Mouse (Mus musculus) neutrophil, adult 5-6 weeks (primary cell): ENCODE data around the gene Eif1. TPM values are rescaled to one million over a fixed set of nuclear protein-coding genes. Genes with fewer than 3 reads are reported as not detected.

Source experiments
- ATAC-seq: fragments of 151-379, 151-347 bp; 2 replicates; pipeline ENCODE4 v1.8.0; 2017; ENCODE audit warnings: mild to moderate bottlenecking, moderate TSS enrichment; ENCODE audit not compliant: insufficient number of reproducible peaks, poor library complexity, low FRiP score, severe bottlenecking; ENCODE audit errors: extremely low read depth
- total RNA-seq: library from RNA; stranded (forward); fragments of 200-1000 nt; gene quantifications from 2 replicates; pipeline ENCODE4 v1.2.3, GENCODE M21; 2017

Gene Eif1
- 734 and 752 TPM in 2 replicates for total RNA-seq

- ATAC-seq, result peak; percentile 84
Observed at GRCm38 (mm10) chr11:100319492-100320171, at the start of gene Eif1. Gene Eif1, plus strand, starts transcription at chr11:100319885.

GRCm38 (mm10) chr11:100271878-100272277 lies 47.8 kb upstream of the Eif1 start:
- no peak for ATAC-seq

- no peak for ATAC-seq
Observed at GRCm38 (mm10) chr11:100274719-100275118, 45.0 kb upstream of the Eif1 start.

- no peak for ATAC-seq
Observed at GRCm38 (mm10) chr11:100275466-100275865, 44.2 kb upstream of the Eif1 start.

GRCm38 (mm10) chr11:100277726-100278480 lies 41.8 kb upstream of the Eif1 start:
- ATAC-seq, result no peak

GRCm38 (mm10) chr11:100278759-100279158 lies 40.9 kb upstream of the Eif1 start:
- no peak for ATAC-seq

- peak; percentile 39; the same call in 1 of the 2 replicates for ATAC-seq
Observed at GRCm38 (mm10) chr11:100281596-100282544, 37.8 kb upstream of the Eif1 start.

GRCm38 (mm10) chr11:100282549-100282948 lies 37.1 kb upstream of the Eif1 start:
- ATAC-seq, result 0 out of 2 replicates have a peak, but pooled peaks have one; percentile 27

GRCm38 (mm10) chr11:100284988-100285387 lies 34.7 kb upstream of the Eif1 start:
- no peak for ATAC-seq

GRCm38 (mm10) chr11:100287024-100287423 lies 32.7 kb upstream of the Eif1 start:
- no peak for ATAC-seq

- no peak for ATAC-seq
Observed at GRCm38 (mm10) chr11:100288942-100289341, 30.7 kb upstream of the Eif1 start.

GRCm38 (mm10) chr11:100290235-100290634 lies 29.4 kb upstream of the Eif1 start:
- no peak for ATAC-seq

- no peak for ATAC-seq
Observed at GRCm38 (mm10) chr11:100292884-100293283, 26.8 kb upstream of the Eif1 start.

GRCm38 (mm10) chr11:100295308-100295707 lies 24.4 kb upstream of the Eif1 start:
- ATAC-seq, result peak; percentile 72

- ATAC-seq, result no peak
Observed at GRCm38 (mm10) chr11:100297801-100298200, 21.9 kb upstream of the Eif1 start.

GRCm38 (mm10) chr11:100298274-100299036 lies 21.2 kb upstream of the Eif1 start:
- ATAC-seq, result peak; percentile 78

GRCm38 (mm10) chr11:100300293-100300692 lies 19.4 kb upstream of the Eif1 start:
- ATAC-seq, result peak; percentile 52; the same call in 1 of the 2 replicates

- ATAC-seq, result no peak
Observed at GRCm38 (mm10) chr11:100301292-100301691, 18.4 kb upstream of the Eif1 start.
